Mouse (Mus musculus): Measurements from ENCODE around the gene Clic4. TPM values are rescaled to one million over a fixed set of nuclear protein-coding genes. Genes with fewer than 3 reads are reported as not detected.

The Clic4 gene
- polyA plus RNA-seq, 1 experiment, result not detected

DNA sequence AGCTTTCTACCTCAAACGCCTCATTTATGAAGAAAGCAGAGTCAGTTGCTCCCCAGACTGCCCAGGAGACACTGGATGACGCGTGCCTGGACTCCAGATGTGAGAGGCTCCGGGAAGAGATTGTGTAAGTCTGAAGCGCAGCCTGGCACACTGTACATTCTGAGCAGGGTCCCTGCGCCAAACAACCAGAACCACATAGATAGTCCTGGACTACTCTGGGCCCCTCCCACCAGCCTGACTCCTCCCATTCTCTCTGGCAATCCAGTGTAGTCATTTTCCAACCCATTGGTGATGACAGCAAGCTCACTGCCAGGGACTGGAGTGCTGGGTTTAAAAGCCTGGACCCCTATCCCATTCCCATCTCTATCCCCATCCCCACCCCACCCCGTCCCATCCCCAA is 24.5 kb upstream of the Clic4 start:
- Histone ChIP-seq H3K4me3 (ENCODE audit: insufficient read depth, low read depth, low read length) (no peak overlapping the region), H3K4me1 (ENCODE audit: control insufficient read depth, insufficient read depth, low read length) (peaks cover 31% of the 10 kb centered on the region), H3K27ac (ENCODE audit: insufficient read depth, low read depth, low read length) (no peak overlapping the region)
- no peak for TF ChIP-seq POLR2A (IDR thresholded peaks at IDR 0.05; ENCODE audit: insufficient read depth, low read depth, low read length)
- TF ChIP-seq CTCF (IDR thresholded peaks at IDR 0.05; ENCODE audit: insufficient read depth, low read depth, low read length), result no peak
- WGBS, result 92% methylated on average over 7 of the region's 7 CpGs

GRCm38 (mm10) chr4:135296565-135296964 is 24.0 kb upstream of the Clic4 start:
- Histone ChIP-seq H3K4me3 (ENCODE audit: insufficient read depth, low read depth, low read length) (no peak overlapping the region), H3K4me1 (ENCODE audit: control insufficient read depth, insufficient read depth, low read length) (peaks cover 28% of the 10 kb centered on the region), H3K27ac (ENCODE audit: insufficient read depth, low read depth, low read length) (no peak overlapping the region)
- TF ChIP-seq POLR2A (IDR thresholded peaks at IDR 0.05; ENCODE audit: insufficient read depth, low read depth, low read length) (no peak), CTCF (IDR thresholded peaks at IDR 0.05; ENCODE audit: insufficient read depth, low read depth, low read length) (no peak)

GRCm38 (mm10) chr4:135293813-135294212 is 21.2 kb upstream of the Clic4 start:
- Histone ChIP-seq H3K27ac (ENCODE audit: insufficient read depth, low read depth, low read length) (no peak overlapping the region), H3K4me3 (ENCODE audit: insufficient read depth, low read depth, low read length) (no peak overlapping the region), H3K4me1 (ENCODE audit: control insufficient read depth, insufficient read depth, low read length) (peaks cover 20% of the 10 kb centered on the region)
- WGBS, result 98% methylated on average over 3 of the region's 3 CpGs
- TF ChIP-seq POLR2A (IDR thresholded peaks at IDR 0.05; ENCODE audit: insufficient read depth, low read depth, low read length) (no peak), CTCF (IDR thresholded peaks at IDR 0.05; ENCODE audit: insufficient read depth, low read depth, low read length) (no peak)

DNA sequence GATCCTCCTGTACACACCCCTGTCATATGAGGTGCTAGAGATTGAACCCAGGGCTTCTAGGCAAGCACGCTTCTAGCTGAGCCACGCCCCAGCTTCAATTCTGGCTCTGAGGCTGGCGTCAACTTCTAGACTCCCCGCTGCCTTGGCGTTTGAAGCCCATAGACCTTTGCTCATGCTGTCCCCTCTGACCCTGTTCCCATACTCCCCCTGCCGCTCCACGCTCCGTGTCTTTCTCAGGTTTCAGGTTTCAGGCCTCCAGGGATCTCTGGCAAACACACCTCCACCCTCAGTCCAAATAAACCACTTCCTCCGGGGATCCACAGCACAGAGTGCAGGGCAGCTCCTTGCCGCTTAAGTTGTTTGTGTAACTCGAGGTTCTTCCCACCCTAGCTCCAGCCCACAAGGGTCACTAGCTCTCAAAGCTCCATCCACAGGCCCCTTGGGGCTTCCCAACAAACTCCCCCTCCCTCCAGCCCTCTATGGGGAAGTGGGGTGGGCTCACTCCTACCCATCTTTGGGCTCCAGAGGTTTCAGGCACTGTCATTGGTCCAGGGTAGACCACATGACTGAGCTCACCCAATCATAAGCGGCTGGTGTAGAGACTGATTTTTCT is 20.0 kb upstream of the Clic4 start:
- TF ChIP-seq POLR2A (IDR thresholded peaks at IDR 0.05; ENCODE audit: insufficient read depth, low read depth, low read length) (no peak), CTCF (IDR thresholded peaks at IDR 0.05; ENCODE audit: insufficient read depth, low read depth, low read length) (no peak)
- Histone ChIP-seq H3K4me1 (ENCODE audit: control insufficient read depth, insufficient read depth, low read length) (peaks cover 8% of the 10 kb centered on the region), H3K27ac (ENCODE audit: insufficient read depth, low read depth, low read length) (no peak overlapping the region), H3K4me3 (ENCODE audit: insufficient read depth, low read depth, low read length) (no peak overlapping the region)
- 29% methylated on average over 12 of the region's 12 CpGs for WGBS

DNA sequence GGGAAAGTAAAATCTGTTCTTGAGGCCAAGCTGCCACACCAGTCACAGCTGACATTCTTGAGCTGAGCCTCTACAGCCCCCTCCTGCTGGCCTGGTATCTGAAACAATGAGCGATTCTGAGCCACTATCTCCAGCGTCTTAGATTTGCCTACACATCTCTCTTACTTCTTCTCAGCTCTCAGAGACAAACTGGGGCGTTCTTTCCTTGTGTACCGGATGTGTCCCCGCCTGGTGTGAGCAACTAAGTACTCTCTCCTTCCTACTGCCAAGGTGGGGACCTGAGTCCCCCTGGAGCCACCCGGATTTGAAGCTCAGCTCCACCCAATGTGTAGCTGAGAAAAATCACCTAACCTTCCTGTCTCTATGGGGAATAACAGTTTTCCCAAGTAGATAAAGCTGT is 19.2 kb upstream of the Clic4 start:
- 71% methylated on average over 6 of the region's 6 CpGs for WGBS
- Histone ChIP-seq H3K4me3 (ENCODE audit: insufficient read depth, low read depth, low read length) (no peak overlapping the region), H3K27ac (ENCODE audit: insufficient read depth, low read depth, low read length) (no peak overlapping the region), H3K4me1 (ENCODE audit: control insufficient read depth, insufficient read depth, low read length) (peaks cover 8% of the 10 kb centered on the region)
- TF ChIP-seq CTCF (IDR thresholded peaks at IDR 0.05; ENCODE audit: insufficient read depth, low read depth, low read length) (no peak), POLR2A (IDR thresholded peaks at IDR 0.05; ENCODE audit: insufficient read depth, low read depth, low read length) (no peak)

GRCm38 (mm10) chr4:135291199-135291598 is 18.6 kb upstream of the Clic4 start:
- Histone ChIP-seq H3K27ac (ENCODE audit: insufficient read depth, low read depth, low read length) (no peak overlapping the region), H3K4me3 (ENCODE audit: insufficient read depth, low read depth, low read length) (no peak overlapping the region), H3K4me1 (ENCODE audit: control insufficient read depth, insufficient read depth, low read length) (peaks cover 14% of the 10 kb centered on the region)
- TF ChIP-seq POLR2A (IDR thresholded peaks at IDR 0.05; ENCODE audit: insufficient read depth, low read depth, low read length), result no peak
- TF ChIP-seq CTCF (IDR thresholded peaks at IDR 0.05; ENCODE audit: insufficient read depth, low read depth, low read length), result no peak
- 95% methylated on average over 8 of the region's 8 CpGs for WGBS

DNA sequence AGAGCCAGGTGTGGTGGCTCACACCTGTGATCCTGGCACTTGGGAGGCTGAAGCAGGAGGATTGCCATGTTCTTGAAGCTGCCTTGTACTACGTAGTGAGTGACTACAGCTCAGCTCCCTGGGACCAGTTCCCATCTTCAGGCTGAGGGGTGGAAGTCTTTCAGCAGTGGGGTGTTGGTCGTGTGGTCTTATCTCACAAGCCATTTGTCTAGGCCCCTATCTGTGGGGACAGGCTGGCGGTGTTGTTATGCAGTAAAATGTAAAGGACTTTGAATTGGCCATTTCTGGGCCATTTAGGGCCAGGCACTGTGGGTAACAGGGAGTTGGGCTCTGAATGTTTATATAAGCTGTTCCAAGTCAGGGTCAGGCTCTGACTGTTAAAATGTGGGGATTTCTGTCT is 15.4 kb upstream of the Clic4 start:
- TF ChIP-seq POLR2A (IDR thresholded peaks at IDR 0.05; ENCODE audit: insufficient read depth, low read depth, low read length) (no peak), CTCF (IDR thresholded peaks at IDR 0.05; ENCODE audit: insufficient read depth, low read depth, low read length) (no peak)
- H3K4me1 ChIP-seq (ENCODE audit: control insufficient read depth, insufficient read depth, low read length), result peaks cover 17% of the 10 kb centered on the region
- H3K4me3 ChIP-seq (ENCODE audit: insufficient read depth, low read depth, low read length), result no peak overlapping the region
- 97% methylated on average over 3 of the region's 3 CpGs for WGBS
- no peak overlapping the region for H3K27ac ChIP-seq (ENCODE audit: insufficient read depth, low read depth, low read length)

DNA sequence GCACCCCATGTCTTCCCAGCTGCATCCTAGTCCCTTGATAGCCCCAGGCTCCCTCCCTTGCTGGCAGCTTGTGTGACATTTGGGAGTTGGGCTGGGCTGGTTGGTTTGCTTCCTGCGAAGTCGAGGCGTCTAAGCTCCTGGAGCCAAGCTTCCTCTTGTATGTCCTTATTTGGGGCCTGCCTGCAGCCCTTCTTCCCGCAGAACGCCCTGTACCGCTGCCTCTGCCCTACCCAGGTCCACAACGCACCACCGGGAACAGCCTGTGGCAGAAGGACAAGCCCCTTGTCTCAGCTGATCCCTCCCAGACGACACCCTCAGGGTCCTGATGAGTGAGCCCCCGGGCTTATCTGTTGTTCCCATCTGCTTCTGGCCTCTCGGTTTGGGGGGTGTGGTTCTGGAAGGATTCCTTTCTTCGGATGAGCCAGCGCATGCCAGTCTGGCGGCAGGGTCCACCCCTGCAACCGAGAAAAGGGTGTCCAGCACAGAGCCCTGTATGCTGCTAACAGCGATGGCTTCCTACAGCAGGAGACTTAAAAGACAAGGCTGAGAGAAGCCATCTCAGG is 14.3 kb upstream of the Clic4 start:
- 30% methylated on average over 16 of the region's 16 CpGs for WGBS
- TF ChIP-seq CTCF (IDR thresholded peaks at IDR 0.05; ENCODE audit: insufficient read depth, low read depth, low read length), result no peak
- no peak for TF ChIP-seq POLR2A (IDR thresholded peaks at IDR 0.05; ENCODE audit: insufficient read depth, low read depth, low read length)
- Histone ChIP-seq H3K4me1 (ENCODE audit: control insufficient read depth, insufficient read depth, low read length) (peaks cover 12% of the 10 kb centered on the region), H3K4me3 (ENCODE audit: insufficient read depth, low read depth, low read length) (no peak overlapping the region), H3K27ac (ENCODE audit: insufficient read depth, low read depth, low read length) (peak overlapping the region; percentile 45; the same call in 1 of the 2 replicates)

- 0 out of 2 replicates have a peak overlapping the region, but pooled peaks have one; percentile 45 for H3K27ac ChIP-seq (ENCODE audit: insufficient read depth, low read depth, low read length)
Observed at GRCm38 (mm10) chr4:135286033-135286622, 13.5 kb upstream of the Clic4 start.

More at GRCm38 (mm10) chr4:135286033-135286622, 13.5 kb upstream of the Clic4 start:
- TF ChIP-seq CTCF (IDR thresholded peaks at IDR 0.05; ENCODE audit: insufficient read depth, low read depth, low read length) (no peak), POLR2A (IDR thresholded peaks at IDR 0.05; ENCODE audit: insufficient read depth, low read depth, low read length) (no peak)
- H3K4me1 ChIP-seq (ENCODE audit: control insufficient read depth, insufficient read depth, low read length), result peaks cover 12% of the 10 kb centered on the region
- 52% methylated on average over 12 of the region's 12 CpGs for WGBS
- no peak overlapping the region for H3K4me3 ChIP-seq (ENCODE audit: insufficient read depth, low read depth, low read length)

Data from olfactory bulb, adult 2 months (tissue).